Mouse (Mus musculus) thymus, adult 2 months (tissue): ENCODE results near the gene Babam2.

ENCODE experiments used
- CTCF ChIP-seq: fragments of 200-500 bp; IDR thresholded peaks from 2 replicates; pipeline ENCODE4 v1.5.1; 2012; ENCODE audit warnings: mild to moderate bottlenecking, control low read depth, low read length, moderate library complexity, borderline replicate concordance; ENCODE audit not compliant: control insufficient read depth, poor library complexity, insufficient read depth; ENCODE audit errors: extremely low read depth
- POLR2A ChIP-seq: fragments of 200-500 bp; IDR thresholded peaks from 2 replicates; pipeline ENCODE4 v1.6.1; 2012; ENCODE audit warnings: mild to moderate bottlenecking, low read length, control low read depth, moderate library complexity; ENCODE audit not compliant: control insufficient read depth, poor library complexity, insufficient read depth; ENCODE audit errors: extremely low read depth

DNA sequence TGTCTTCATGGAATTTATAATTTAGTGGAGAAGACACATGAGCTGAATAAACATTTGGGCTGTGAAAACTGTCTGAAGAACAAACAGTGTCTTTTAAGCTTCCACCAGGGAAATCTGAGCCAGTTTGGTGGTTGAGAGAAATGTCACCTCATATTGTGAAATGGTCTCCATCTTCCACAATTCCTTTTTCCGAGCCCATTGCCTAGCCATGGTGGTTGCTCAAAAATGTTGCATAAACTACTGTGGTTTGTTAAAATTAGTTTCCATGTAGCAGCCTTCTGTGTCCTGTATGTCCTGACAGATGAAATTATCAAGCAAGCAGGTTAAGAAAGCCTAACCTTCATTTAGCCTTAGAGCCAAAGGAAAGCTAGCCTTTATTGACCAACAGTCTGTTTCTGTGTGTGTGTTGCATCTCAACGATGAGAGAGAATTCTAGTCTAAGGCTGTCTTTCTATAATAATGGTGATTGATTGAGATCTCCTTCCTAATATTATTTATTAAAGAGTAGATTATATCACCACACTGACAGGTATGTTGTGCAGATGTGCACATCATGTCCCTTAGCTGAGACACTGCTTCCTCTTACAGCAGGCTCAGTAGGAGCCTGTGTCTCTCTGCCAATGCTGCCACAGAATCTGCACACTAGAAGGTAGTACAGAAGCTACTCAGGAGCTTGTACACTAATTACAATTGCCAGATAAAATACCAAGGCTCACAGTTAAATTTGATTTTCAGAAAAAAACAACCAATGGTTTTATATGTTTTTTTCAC, 46.8 kb upstream of the Babam2 start:
- TF ChIP-seq POLR2A (no peak), CTCF (no peak)
